Mouse (Mus musculus) heart, adult 2 months (tissue): ENCODE measurements around the gene Hist1h2bj. TPM values are rescaled to one million over a fixed set of nuclear protein-coding genes. Genes with fewer than 3 reads are reported as not detected.
"Not testable (repeated sequence)": the region's sequence is repeated elsewhere in the genome, so short reads cannot be mapped to it uniquely, and the experiment has no call there.

ENCODE experiments used
- DNase-seq, 2 experiments: peaks; one replicate each; pipeline ENCODE4 v3.0.0; 2021
- H3K27ac ChIP-seq: fragments of 200-600 bp; 2 replicates; pipeline ENCODE4 v1.8.1; 2022
- H3K27me3 ChIP-seq: fragments of 200-500 bp; 2 replicates; pipeline ENCODE4 v1.6.1; 2012; ENCODE audit warnings: mild to moderate bottlenecking, low read length, inconsistent platforms, mixed read lengths; ENCODE audit not compliant: control insufficient read depth, insufficient read depth
- H3K36me3 ChIP-seq: fragments of 200-500 bp; 2 replicates; pipeline ENCODE4 v1.6.1; 2012; ENCODE audit warnings: low read length, inconsistent platforms; ENCODE audit not compliant: control insufficient read depth, insufficient read depth
- H3K4me1 ChIP-seq: fragments of 200-500 bp; 2 replicates; pipeline ENCODE4 v1.6.1; 2011; ENCODE audit warnings: low read length; ENCODE audit not compliant: control insufficient read depth, insufficient read depth
- H3K4me3 ChIP-seq: fragments of 200-600 bp; 2 replicates; pipeline ENCODE4 v1.8.1; 2022
- H3K79me2 ChIP-seq: fragments of 200-500 bp; replicated peaks from 2 replicates; pipeline ENCODE4 v1.6.1; 2012; ENCODE audit warnings: mild to moderate bottlenecking, inconsistent platforms, low read length, moderate library complexity, mixed read lengths; ENCODE audit not compliant: control insufficient read depth, insufficient read depth
- H3K9ac ChIP-seq: fragments of 200-500 bp; 2 replicates; pipeline ENCODE4 v1.6.1; 2012; ENCODE audit warnings: low read depth, mild to moderate bottlenecking, control low read depth, inconsistent platforms, low read length, mixed read lengths
- CTCF ChIP-seq: fragments of 200-600 bp; IDR thresholded peaks from 2 replicates; pipeline ENCODE4 v1.8.1; 2022; ENCODE audit warnings: antibody characterized with exemption, mild to moderate bottlenecking, moderate library complexity
- EP300 ChIP-seq: fragments of 200-500 bp; IDR thresholded peaks from 2 replicates; pipeline ENCODE4 v1.6.1; 2011; ENCODE audit warnings: low read depth, low read length, control low read depth; ENCODE audit not compliant: insufficient read depth
- POLR2A ChIP-seq: fragments of 200-500 bp; IDR thresholded peaks from 2 replicates; pipeline ENCODE4 v1.6.1; 2011; ENCODE audit warnings: mild to moderate bottlenecking, low read depth, low read length, control low read depth; ENCODE audit not compliant: insufficient read depth
- WGBS: fragments of 180-500 bp; shearing (Covaris S2); methylation state at CpG from one replicate; pipeline ENCODE4 v1.1.7; 2018; 5-methylcytosine and 5-hydroxymethylcytosine counted together
- intact Hi-C: fragments of 180-260 bp; cut with DNase I; formaldehyde crosslinking; loops from one replicate; pipeline ENCODE4 v1.15.1; 2025
- polyA plus RNA-seq: library from polyadenylated mRNA; depleted of rRNA; stranded (reverse); fragments of >200 nt; gene quantifications from 2 replicates; pipeline ENCODE4 v1.2.3, GENCODE M21; 2012
- total RNA-seq, 2 experiments: library from RNA; stranded (reverse); gene quantifications; 2 replicates each; pipeline ENCODE4 v1.2.3; 2021

Gene Hist1h2bj
- total and polyA plus RNA-seq, 3 experiments, result 0.59 to 3.6 (median 2.8) TPM

DNA sequence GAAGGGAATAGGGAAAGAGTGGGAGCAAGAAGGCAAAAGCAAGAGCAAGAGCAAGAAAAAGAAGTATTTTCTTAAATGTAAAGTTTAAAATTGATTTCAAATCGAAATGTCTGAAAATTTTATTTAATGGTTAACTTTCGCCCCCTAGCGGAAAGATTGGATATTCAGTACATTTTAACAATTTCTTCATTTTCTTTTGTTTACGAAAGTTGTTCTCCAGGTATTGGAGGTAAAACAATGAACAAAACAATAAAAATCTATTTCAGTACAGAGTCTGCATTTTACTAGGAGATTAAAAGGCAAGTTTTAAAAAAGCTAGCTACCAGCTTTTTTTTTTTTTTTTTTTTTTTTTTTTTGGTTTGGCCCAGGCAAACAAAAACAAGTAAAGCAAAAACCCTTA, 12.5 kb upstream of the Hist1h2bj start:
- H3K27me3 ChIP-seq, result no peaks in the 10 kb centered on the region
- 7% methylated on average over 4 of the region's 4 CpGs for WGBS
- peak; percentile 75 for TF ChIP-seq CTCF
- no peak for TF ChIP-seq POLR2A
- intact Hi-C loops, result loop anchor here (10.0 kb wide), 1 partner anchor 206 kb away; no protein-coding TSS in a partner anchor
- H3K9ac ChIP-seq, result no peak overlapping the region
- no peaks in the 10 kb centered on the region for H3K36me3 ChIP-seq
- H3K4me3 ChIP-seq, result no peak overlapping the region
- no peak overlapping the region for H3K27ac ChIP-seq
- no peak for DNase-seq
- H3K4me1 ChIP-seq, result no peaks in the 10 kb centered on the region
- H3K79me2 ChIP-seq, result no peaks in the 10 kb centered on the region

DNA sequence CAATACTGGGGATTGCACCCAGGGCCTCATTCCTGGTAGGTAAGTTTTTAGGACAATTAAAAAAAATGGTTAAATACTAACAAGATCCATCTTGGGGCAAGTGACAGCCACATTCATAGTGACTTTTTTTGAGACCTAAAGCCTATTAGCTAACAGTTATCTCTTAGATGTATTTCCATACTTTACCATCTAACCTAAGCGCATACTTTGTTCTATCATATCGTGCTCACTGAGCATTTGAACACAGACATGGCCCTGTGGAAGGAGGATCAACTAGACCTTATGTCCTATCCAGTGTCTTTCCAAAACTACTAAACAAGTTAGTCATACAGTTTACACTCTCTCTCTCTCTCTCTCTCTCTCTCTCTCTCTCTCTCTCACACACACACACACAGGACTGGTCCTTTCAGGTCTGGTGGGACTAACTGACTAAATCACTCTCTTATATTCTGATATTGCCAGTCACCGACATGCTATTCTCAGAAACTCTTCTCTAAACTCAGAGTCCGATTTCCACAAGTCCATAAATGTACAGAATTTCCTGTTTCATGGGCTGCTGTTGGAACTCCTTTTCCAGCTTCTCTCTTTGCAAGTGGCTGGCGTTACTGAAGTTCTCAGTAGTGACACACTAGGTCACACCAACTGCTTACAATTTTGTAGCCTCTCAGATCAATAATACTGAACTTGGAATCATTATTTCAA, 9.1 kb upstream of the Hist1h2bj start:
- Histone ChIP-seq H3K27ac (no peak overlapping the region), H3K36me3 (no peaks in the 10 kb centered on the region), H3K27me3 (no peaks in the 10 kb centered on the region), H3K9ac (no peak overlapping the region), H3K4me1 (no peaks in the 10 kb centered on the region), H3K4me3 (no peak overlapping the region), H3K79me2 (no peaks in the 10 kb centered on the region)
- intact Hi-C loops, result loop anchor here (10.0 kb wide), 1 partner anchor 209 kb away; no protein-coding TSS in a partner anchor
- 57% methylated on average over 5 of the region's 5 CpGs for WGBS
- DNase-seq, result no peak
- TF ChIP-seq EP300, result no peak
- TF ChIP-seq POLR2A, result no peak
- no peak for TF ChIP-seq CTCF

GRCm38 (mm10) chr13:22034443-22035266, 8.4 kb upstream of the Hist1h2bj start:
- H3K4me3 ChIP-seq, result peak overlapping the region; percentile 32; the same call in 1 of the 2 replicates
- H3K4me1 ChIP-seq, result no peaks in the 10 kb centered on the region
- no peak overlapping the region for H3K9ac ChIP-seq
- no peaks in the 10 kb centered on the region for H3K27me3 ChIP-seq
- DNase-seq, result no peak
- H3K36me3 ChIP-seq, result no peaks in the 10 kb centered on the region
- intact Hi-C loops, result loop anchor here (5.0 to 10.0 kb wide), 2 partner anchors 210 to 1663 kb away; partner anchors contain the start of genes Hist1h1t and Hist1h4c
- WGBS, result 3% methylated on average over 14 of the region's 14 CpGs
- no peak overlapping the region for H3K27ac ChIP-seq
- TF ChIP-seq EP300 (no peak), POLR2A (no peak), CTCF (no peak)
- no peaks in the 10 kb centered on the region for H3K79me2 ChIP-seq

GRCm38 (mm10) chr13:22035267-22036148, 7.5 kb upstream of the Hist1h2bj start, which contains the start of the genes Hist1h2ah and Hist1h2bk:
Hist1h2ah (minus strand) TSS chr13:22035568.
Hist1h2bk (plus strand) TSS chr13:22035870.
- Histone ChIP-seq H3K4me3 (peak within 1 kb of the TSS; percentile 51), H3K9ac (peak within 1 kb of the TSS; percentile 58; the same call in 1 of the 2 replicates)
- peak; percentile 70 for TF ChIP-seq POLR2A
- H3K4me1 ChIP-seq, H3K79me2 ChIP-seq, H3K27me3 ChIP-seq, H3K36me3 ChIP-seq, H3K27ac ChIP-seq: not testable (repeated sequence)
- under 1% methylated on average over 30 of the region's 69 CpGs for WGBS
- DNase-seq, result peak; percentile 77 to 83
- intact Hi-C loops, result loop anchor here (5.0 to 10.0 kb wide), 2 partner anchors 211 to 1662 kb away; partner anchors contain the start of genes Hist1h1t and Hist1h4c

GRCm38 (mm10) chr13:22036149-22036956, 6.7 kb upstream of the Hist1h2bj start:
- peak overlapping the region; percentile 39; the same call in 1 of the 2 replicates for H3K4me3 ChIP-seq
- whole genome bisulfite sequencing, result 11% methylated on average over 20 of the region's 23 CpGs
- H3K9ac ChIP-seq, result no peak overlapping the region
- H3K79me2 ChIP-seq, result no peaks in the 10 kb centered on the region
- no peaks in the 10 kb centered on the region for H3K36me3 ChIP-seq
- no peaks in the 10 kb centered on the region; the same call in 1 of the 2 replicates for H3K4me1 ChIP-seq
- no peak; the same call in 1 of the 2 replicates for TF ChIP-seq POLR2A
- TF ChIP-seq EP300, result no peak
- intact Hi-C loops, result loop anchor here (5.0 to 10.0 kb wide), 2 partner anchors 212 to 1661 kb away; partner anchors contain the start of genes Hist1h1t and Hist1h4c
- H3K27me3 ChIP-seq, result no peaks in the 10 kb centered on the region
- no peak overlapping the region for H3K27ac ChIP-seq
- no peak for DNase-seq
